Mouse (Mus musculus): ENCODE results near the gene Uchl3. TPM values are rescaled to one million over a fixed set of nuclear protein-coding genes. Genes with fewer than 3 reads are reported as not detected.

Gene Uchl3
- polyA plus RNA-seq, 1 experiment = 26.7 TPM

- TF ChIP-seq POLR2A (IDR thresholded peaks at IDR 0.05; ENCODE audit: control insufficient read depth, extremely low read depth, insufficient read depth, low read length, poor library complexity) (peak; percentile 64; the same call in 1 of the 2 replicates), CTCF (IDR thresholded peaks at IDR 0.05; ENCODE audit: borderline replicate concordance, control insufficient read depth, extremely low read depth, insufficient read depth, low read length, poor library complexity) (0 out of 2 replicates have a peak, but pooled peaks have one; percentile 6)
- peak within 1 kb of the TSS; percentile 99 for H3K4me3 ChIP-seq (ENCODE audit: control insufficient read depth, insufficient read depth, low read length)
- peak within 1 kb of the TSS; percentile 81 for H3K27ac ChIP-seq (ENCODE audit: control insufficient read depth, insufficient read depth, low read length)
- DNase-seq = peak; percentile 87
- no peaks in the 10 kb centered on the region; the same call in 1 of the 2 replicates for H3K36me3 ChIP-seq (ENCODE audit: control insufficient read depth, insufficient read depth, low read length)
- H3K4me1 ChIP-seq (replicated peaks; ENCODE audit: control insufficient read depth, insufficient read depth, low read length) = peaks cover 7% of the 10 kb centered on the region
- no peaks in the 10 kb centered on the region for H3K27me3 ChIP-seq (ENCODE audit: control insufficient read depth, insufficient read depth, low read length)
- WGBS = under 1% methylated on average over 39 of the region's 39 CpGs
These were observed 13.5 kb upstream of the Uchl3 start, which contains the start of gene Commd6 for GRCm38 (mm10) chr14:101640153-101640843. TSS of gene Commd6 (minus strand) at chr14:101640686.

DNA sequence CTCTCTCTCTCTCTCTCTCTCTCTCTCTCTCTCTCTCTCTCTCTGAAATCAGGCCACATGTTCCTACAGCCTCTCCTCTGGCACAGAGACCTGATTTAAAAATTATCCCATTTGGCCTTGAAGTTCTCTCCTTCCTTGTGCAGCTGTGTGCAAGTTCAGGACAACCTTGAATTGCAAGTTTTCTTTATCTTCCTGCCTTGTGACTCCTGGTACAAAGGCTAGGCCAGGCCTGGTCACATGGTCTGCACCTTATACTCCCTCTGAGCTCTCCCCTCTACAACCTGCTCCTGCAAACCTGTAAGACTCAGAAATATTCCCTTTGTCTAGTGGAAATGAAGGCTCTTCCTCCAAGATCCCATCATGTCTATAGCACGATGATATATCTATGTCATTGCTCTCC, 8.8 kb upstream of the Uchl3 start:
- WGBS = 98% methylated on average over 1 of the region's 1 CpGs
- H3K27ac ChIP-seq (ENCODE audit: control insufficient read depth, insufficient read depth, low read length) = no peak overlapping the region
- H3K4me1 ChIP-seq (replicated peaks; ENCODE audit: control insufficient read depth, insufficient read depth, low read length) = no peaks in the 10 kb centered on the region
- H3K36me3 ChIP-seq (ENCODE audit: control insufficient read depth, insufficient read depth, low read length) = no peaks in the 10 kb centered on the region
- no peak overlapping the region for H3K4me3 ChIP-seq (ENCODE audit: control insufficient read depth, insufficient read depth, low read length)
- TF ChIP-seq POLR2A (IDR thresholded peaks at IDR 0.05; ENCODE audit: control insufficient read depth, extremely low read depth, insufficient read depth, low read length, poor library complexity) (no peak), CTCF (IDR thresholded peaks at IDR 0.05; ENCODE audit: borderline replicate concordance, control insufficient read depth, extremely low read depth, insufficient read depth, low read length, poor library complexity) (no peak)
- H3K27me3 ChIP-seq (ENCODE audit: control insufficient read depth, insufficient read depth, low read length) = no peaks in the 10 kb centered on the region
- DNase-seq = no peak

- peaks cover 4% of the 10 kb centered on the region for H3K4me1 ChIP-seq (replicated peaks; ENCODE audit: control insufficient read depth, insufficient read depth, low read length)
- 94% methylated on average over 4 of the region's 4 CpGs for WGBS
- H3K36me3 ChIP-seq (ENCODE audit: control insufficient read depth, insufficient read depth, low read length) = no peaks in the 10 kb centered on the region
- TF ChIP-seq CTCF (IDR thresholded peaks at IDR 0.05; ENCODE audit: borderline replicate concordance, control insufficient read depth, extremely low read depth, insufficient read depth, low read length, poor library complexity) (no peak), POLR2A (IDR thresholded peaks at IDR 0.05; ENCODE audit: control insufficient read depth, extremely low read depth, insufficient read depth, low read length, poor library complexity) (no peak)
- H3K27ac ChIP-seq (ENCODE audit: control insufficient read depth, insufficient read depth, low read length) = no peak overlapping the region
- DNase-seq = no peak
- no peaks in the 10 kb centered on the region for H3K27me3 ChIP-seq (ENCODE audit: control insufficient read depth, insufficient read depth, low read length)
- H3K4me3 ChIP-seq (ENCODE audit: control insufficient read depth, insufficient read depth, low read length) = no peak overlapping the region
These were observed 3.2 kb upstream of the Uchl3 start for GRCm38 (mm10) chr14:101650551-101650950.

DNA sequence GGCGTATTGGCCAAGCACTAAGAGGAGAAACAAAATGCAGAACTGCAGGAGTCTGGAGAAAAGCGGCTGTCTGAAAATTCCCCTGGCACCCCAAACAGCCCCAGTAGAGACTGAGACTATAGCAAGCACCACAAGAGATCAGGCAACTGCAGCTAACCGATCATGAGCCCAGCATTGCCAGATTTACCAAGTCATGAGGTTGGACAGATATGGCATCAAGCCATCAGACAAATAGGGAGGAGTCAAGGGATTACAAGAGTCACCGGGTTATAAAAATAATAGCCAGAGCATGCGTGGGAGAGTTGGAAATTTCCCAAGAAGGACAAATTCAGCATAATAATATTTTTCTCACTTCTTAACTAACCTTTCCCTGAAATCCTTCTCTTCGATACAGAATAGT, 1.2 kb upstream of the Uchl3 start:
- TF ChIP-seq POLR2A (IDR thresholded peaks at IDR 0.05; ENCODE audit: control insufficient read depth, extremely low read depth, insufficient read depth, low read length, poor library complexity) = no peak
- no peak for TF ChIP-seq CTCF (IDR thresholded peaks at IDR 0.05; ENCODE audit: borderline replicate concordance, control insufficient read depth, extremely low read depth, insufficient read depth, low read length, poor library complexity)
- Histone ChIP-seq H3K27ac (ENCODE audit: control insufficient read depth, insufficient read depth, low read length) (no peak overlapping the region), H3K4me1 (replicated peaks; ENCODE audit: control insufficient read depth, insufficient read depth, low read length) (peaks cover 7% of the 10 kb centered on the region), H3K27me3 (ENCODE audit: control insufficient read depth, insufficient read depth, low read length) (no peaks in the 10 kb centered on the region), H3K4me3 (ENCODE audit: control insufficient read depth, insufficient read depth, low read length) (no peak overlapping the region), H3K36me3 (ENCODE audit: control insufficient read depth, insufficient read depth, low read length) (no peaks in the 10 kb centered on the region)
- WGBS = 95% methylated on average over 6 of the region's 6 CpGs
- DNase-seq = no peak

- 3% methylated on average over 10 of the region's 10 CpGs for WGBS
These were observed 751 bp downstream of the Uchl3 start for GRCm38 (mm10) chr14:101654526-101654909.

DNA sequence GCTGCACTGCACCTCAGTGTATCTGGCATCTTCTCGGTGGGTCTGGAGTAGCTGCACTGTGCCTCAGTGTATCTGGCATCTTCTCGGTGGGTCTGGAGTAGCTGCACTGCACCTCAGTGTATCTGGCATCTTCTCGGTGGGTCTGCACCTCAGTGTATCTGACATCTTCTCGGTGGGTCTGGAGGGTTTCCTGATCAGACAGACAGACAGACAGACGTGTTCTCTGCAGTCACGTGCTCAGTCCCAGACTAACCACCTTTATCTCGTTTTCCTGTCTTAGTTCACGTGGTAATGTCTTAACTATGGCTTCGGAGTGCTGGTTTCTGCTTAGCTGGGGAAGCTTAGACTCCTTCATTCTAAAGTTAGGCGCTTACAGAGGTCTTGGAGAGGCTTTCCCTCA, 2.5 kb downstream of the Uchl3 start:
- 58% methylated on average over 10 of the region's 10 CpGs for WGBS
- TF ChIP-seq POLR2A (IDR thresholded peaks at IDR 0.05; ENCODE audit: control insufficient read depth, extremely low read depth, insufficient read depth, low read length, poor library complexity) = no peak
- TF ChIP-seq CTCF (IDR thresholded peaks at IDR 0.05; ENCODE audit: borderline replicate concordance, control insufficient read depth, extremely low read depth, insufficient read depth, low read length, poor library complexity) = no peak
- Histone ChIP-seq H3K4me3 (ENCODE audit: control insufficient read depth, insufficient read depth, low read length) (no peak overlapping the region), H3K27me3 (ENCODE audit: control insufficient read depth, insufficient read depth, low read length) (no peaks in the 10 kb centered on the region), H3K36me3 (ENCODE audit: control insufficient read depth, insufficient read depth, low read length) (no peaks in the 10 kb centered on the region), H3K27ac (ENCODE audit: control insufficient read depth, insufficient read depth, low read length) (no peak overlapping the region), H3K4me1 (replicated peaks; ENCODE audit: control insufficient read depth, insufficient read depth, low read length) (peaks cover 7% of the 10 kb centered on the region)
- no peak for DNase-seq

More at GRCm38 (mm10) chr14:101654526-101654909, 751 bp downstream of the Uchl3 start:
- H3K27me3 ChIP-seq (ENCODE audit: control insufficient read depth, insufficient read depth, low read length) = no peaks in the 10 kb centered on the region
- peaks cover 7% of the 10 kb centered on the region for H3K4me1 ChIP-seq (replicated peaks; ENCODE audit: control insufficient read depth, insufficient read depth, low read length)
- H3K36me3 ChIP-seq (ENCODE audit: control insufficient read depth, insufficient read depth, low read length) = no peaks in the 10 kb centered on the region
- TF ChIP-seq CTCF (IDR thresholded peaks at IDR 0.05; ENCODE audit: borderline replicate concordance, control insufficient read depth, extremely low read depth, insufficient read depth, low read length, poor library complexity) = no peak
- no peak for TF ChIP-seq POLR2A (IDR thresholded peaks at IDR 0.05; ENCODE audit: control insufficient read depth, extremely low read depth, insufficient read depth, low read length, poor library complexity)
- peak overlapping the region; percentile 81 for H3K4me3 ChIP-seq (ENCODE audit: control insufficient read depth, insufficient read depth, low read length)
- H3K27ac ChIP-seq (ENCODE audit: control insufficient read depth, insufficient read depth, low read length) = no peak overlapping the region
- DNase-seq = no peak

All from thymus, adult 2 months (tissue).